Mouse (Mus musculus) midbrain, postnatal 0 days (tissue): ENCODE measurements at regions not wholly inside any gene's neighbourhood (a gene's known extent, or its start where the extent isn't known, plus 50 kb on each side); places are given as distances from the start of the nearest gene placed in this dataset.

Experiments
- ATAC-seq: fragments of 200-750 bp; cut with Nextera tagmentation; 2 replicates; pipeline ENCODE4 v1.8.0; 2017; ENCODE audit warnings: moderate number of reproducible peaks, mild to moderate bottlenecking, moderate TSS enrichment, moderate library complexity; ENCODE audit not compliant: low FRiP score
- DNase-seq: peaks from one replicate; pipeline ENCODE4 v3.0.0-alpha.2; 2015; ENCODE audit warnings: low spot score
- H3K27ac ChIP-seq: fragments of 300-500 bp; sonication (generic); 2 replicates; pipeline ENCODE4 v1.5.1; 2014; ENCODE audit warnings: low read depth, mild to moderate bottlenecking, low read length, mixed read lengths
- H3K27me3 ChIP-seq: fragments of 300-500 bp; sonication (generic); 2 replicates; pipeline ENCODE4 v1.6.1; 2014; ENCODE audit warnings: low read length, control low read depth, mixed read lengths; ENCODE audit not compliant: insufficient read depth
- H3K36me3 ChIP-seq: fragments of 300-500 bp; sonication (generic); 2 replicates; pipeline ENCODE4 v1.6.1; 2014; ENCODE audit warnings: low read length, control low read depth, mixed read lengths; ENCODE audit not compliant: insufficient read depth
- H3K4me1 ChIP-seq: fragments of 300-500 bp; sonication (generic); 2 replicates; pipeline ENCODE4 v1.6.1; 2014; ENCODE audit warnings: mild to moderate bottlenecking, control low read depth, antibody characterized with exemption, low read length, mixed read lengths; ENCODE audit not compliant: insufficient read depth
- H3K4me2 ChIP-seq: fragments of 300-500 bp; sonication (generic); 2 replicates; pipeline ENCODE4 v1.6.1; 2014; ENCODE audit warnings: low read depth, mild to moderate bottlenecking, low read length, mixed read lengths; ENCODE audit not compliant: poor library complexity, severe bottlenecking
- H3K4me3 ChIP-seq: fragments of 300-500 bp; sonication (generic); 2 replicates; pipeline ENCODE4 v1.5.1; 2014; ENCODE audit warnings: low read depth, mild to moderate bottlenecking, low read length, moderate library complexity
- H3K9ac ChIP-seq: fragments of 300-500 bp; sonication (generic); replicated peaks from 2 replicates; pipeline ENCODE4 v1.6.1; 2014; ENCODE audit warnings: mild to moderate bottlenecking, low read length, moderate library complexity, mixed read lengths; ENCODE audit not compliant: poor library complexity, severe bottlenecking
- H3K9me3 ChIP-seq: fragments of 300-500 bp; sonication (generic); 2 replicates; pipeline ENCODE4 v1.6.1; 2016; ENCODE audit warnings: low read length, control low read depth
- CTCF ChIP-seq: IDR thresholded peaks from 2 replicates; pipeline ENCODE4 v1.5.1; 2016; ENCODE audit warnings: antibody characterized with exemption, mild to moderate bottlenecking
- WGBS: fragments of 180-500 bp; shearing (Covaris S2); extraction: QIAGEN DNeasy Blood & Tissue Kit; methylation state at CpG from one replicate; pipeline ENCODE4 v1.1.7; 2014; 5-methylcytosine and 5-hydroxymethylcytosine counted together

GRCm38 (mm10) chr5:111626273-111626798 lies 107.4 kb upstream of the Gm26897 start:
- no peaks in the 10 kb centered on the region for H3K36me3 ChIP-seq
- no peaks in the 10 kb centered on the region for H3K9me3 ChIP-seq
- TF ChIP-seq CTCF, result no peak
- no peaks in the 10 kb centered on the region for H3K27me3 ChIP-seq
- no peak overlapping the region for H3K4me3 ChIP-seq
- ATAC-seq, result no peak
- WGBS, result 25% methylated on average over 6 of the region's 6 CpGs
- DNase-seq, result no peak
- H3K4me2 ChIP-seq, result no peak overlapping the region
- H3K4me1 ChIP-seq, result no peaks in the 10 kb centered on the region
- H3K27ac ChIP-seq, result no peak overlapping the region
- no peak overlapping the region for H3K9ac ChIP-seq

GRCm38 (mm10) chr5:111630313-111630844 lies 103.3 kb upstream of the Gm26897 start:
- 98% methylated on average over 3 of the region's 3 CpGs for WGBS
- H3K9ac ChIP-seq, result no peak overlapping the region
- peak; percentile 38; the same call in 1 of the 2 replicates for ATAC-seq

GRCm38 (mm10) chr5:111631572-111632161 lies 102.1 kb upstream of the Gm26897 start:
- H3K4me3 ChIP-seq, result no peak overlapping the region
- H3K27me3 ChIP-seq, result no peaks in the 10 kb centered on the region
- H3K27ac ChIP-seq, result no peak overlapping the region
- TF ChIP-seq CTCF, result no peak
- no peak for ATAC-seq
- H3K36me3 ChIP-seq, result no peaks in the 10 kb centered on the region
- 24% methylated on average over 18 of the region's 18 CpGs for WGBS
- no peak for DNase-seq
- H3K4me1 ChIP-seq, result no peaks in the 10 kb centered on the region
- no peak overlapping the region for H3K4me2 ChIP-seq
- H3K9ac ChIP-seq, result 0 out of 2 replicates have a peak overlapping the region, but pooled peaks have one; percentile 24
- H3K9me3 ChIP-seq, result no peaks in the 10 kb centered on the region

More at GRCm38 (mm10) chr5:111630313-111630844, 103.3 kb upstream of the Gm26897 start:
- Histone ChIP-seq H3K36me3 (no peaks in the 10 kb centered on the region), H3K27me3 (no peaks in the 10 kb centered on the region), H3K4me2 (no peak overlapping the region), H3K4me3 (no peak overlapping the region), H3K9me3 (no peaks in the 10 kb centered on the region), H3K4me1 (no peaks in the 10 kb centered on the region), H3K27ac (no peak overlapping the region)
- DNase-seq, result no peak
- no peak for TF ChIP-seq CTCF

GRCm38 (mm10) chr5:111635092-111635491 lies 98.6 kb upstream of the Gm26897 start:
- Histone ChIP-seq H3K4me1 (peaks cover 7% of the 10 kb centered on the region; the same call in 1 of the 2 replicates), H3K9me3 (no peaks in the 10 kb centered on the region), H3K27me3 (no peaks in the 10 kb centered on the region), H3K36me3 (no peaks in the 10 kb centered on the region), H3K4me2 (no peak overlapping the region), H3K27ac (no peak overlapping the region), H3K4me3 (no peak overlapping the region), H3K9ac (no peak overlapping the region)
- ATAC-seq, result no peak
- no peak for DNase-seq
- no peak for TF ChIP-seq CTCF
- WGBS, result 81% methylated on average over 5 of the region's 5 CpGs

GRCm38 (mm10) chr5:111636969-111637368 lies 96.8 kb upstream of the Gm26897 start:
- Histone ChIP-seq H3K9me3 (no peaks in the 10 kb centered on the region), H3K27ac (no peak overlapping the region), H3K9ac (no peak overlapping the region), H3K36me3 (no peaks in the 10 kb centered on the region), H3K4me1 (peaks cover 16% of the 10 kb centered on the region; the same call in 1 of the 2 replicates), H3K4me2 (no peak overlapping the region), H3K4me3 (no peak overlapping the region), H3K27me3 (no peaks in the 10 kb centered on the region)
- DNase-seq, result peak; percentile 49
- WGBS, result 32% methylated on average over 4 of the region's 4 CpGs
- TF ChIP-seq CTCF, result no peak
- no peak for ATAC-seq

- no peaks in the 10 kb centered on the region for H3K36me3 ChIP-seq
- 80% methylated on average over 7 of the region's 7 CpGs for WGBS
- peaks cover 16% of the 10 kb centered on the region; the same call in 1 of the 2 replicates for H3K4me1 ChIP-seq
- no peak for TF ChIP-seq CTCF
- DNase-seq (no peak), ATAC-seq (no peak)
- H3K4me3 ChIP-seq, result no peak overlapping the region
- no peaks in the 10 kb centered on the region for H3K27me3 ChIP-seq
- no peak overlapping the region for H3K4me2 ChIP-seq
- H3K27ac ChIP-seq, result no peak overlapping the region
- no peak overlapping the region for H3K9ac ChIP-seq
- H3K9me3 ChIP-seq, result no peaks in the 10 kb centered on the region
These were observed 95.4 kb upstream of the Gm26897 start for GRCm38 (mm10) chr5:111638306-111638705.
